Mouse (Mus musculus): ENCODE measurements around the gene Armc5. TPM values are rescaled to one million over a fixed set of nuclear protein-coding genes. Genes with fewer than 3 reads are reported as not detected.

The Armc5 gene
- polyA plus RNA-seq, 1 experiment from 2014 or later = 6.9 TPM

DNA sequence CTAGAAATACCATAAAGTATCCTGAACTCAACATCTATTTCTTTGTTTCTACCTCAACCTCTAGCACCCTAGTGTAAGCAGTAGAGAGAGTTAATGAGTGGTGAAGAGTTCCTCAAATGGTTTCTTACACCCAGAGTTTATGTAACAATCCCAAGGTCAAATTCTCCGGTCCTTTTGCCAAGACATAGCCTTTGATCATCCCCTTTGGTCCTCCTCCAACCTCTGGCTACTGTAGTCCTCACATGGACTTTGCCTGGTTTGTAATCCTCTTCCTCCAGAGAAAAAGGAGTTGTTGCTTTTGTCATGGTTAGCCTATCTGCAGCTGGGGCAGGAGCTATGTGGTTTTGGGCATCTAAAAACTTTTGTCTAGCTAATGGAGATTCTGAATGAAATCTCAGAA is 1.7 kb upstream of the Armc5 start:
- Histone ChIP-seq H3K4me3 (replicated peaks) (no peak overlapping the region), H3K9ac (no peak overlapping the region), H3K4me1 (replicated peaks) (peaks cover 29% of the 10 kb centered on the region), H3K27me3 (peaks cover 7% of the 10 kb centered on the region; the same call in 1 of the 2 replicates), H3K36me3 (replicated peaks) (peaks cover 21% of the 10 kb centered on the region), H3K4me2 (no peak overlapping the region), H3K9me3 (replicated peaks) (no peaks in the 10 kb centered on the region), H3K27ac (replicated peaks) (no peak overlapping the region)
- 68% methylated on average over 1 of the region's 1 CpGs for WGBS (ENCODE audit: insufficient replicate concordance)
- ATAC-seq (ENCODE audit: insufficient read depth) = no peak

DNA sequence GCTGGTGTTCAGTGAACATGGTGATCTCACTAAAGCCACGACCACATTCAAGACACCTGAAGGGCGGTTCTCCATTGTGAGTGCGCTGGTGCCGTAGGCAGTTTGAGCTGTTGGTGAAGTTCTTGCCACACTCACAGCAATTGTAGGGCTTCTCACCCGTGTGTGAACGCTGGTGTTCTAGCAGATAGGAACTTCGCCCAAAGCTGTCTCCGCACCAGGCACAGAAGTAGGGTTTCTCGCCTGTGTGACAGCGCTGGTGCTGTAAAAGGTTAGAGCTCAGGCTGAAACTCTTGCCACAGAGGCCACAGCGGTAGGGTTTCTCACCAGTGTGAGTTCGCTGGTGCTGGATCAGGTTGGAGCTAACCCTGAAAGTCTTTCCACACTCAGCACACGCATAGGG is 716 bp upstream of the Armc5 start:
- peaks cover 3% of the 10 kb centered on the region; the same call in 1 of the 2 replicates for H3K27me3 ChIP-seq
- WGBS (ENCODE audit: insufficient replicate concordance) = 82% methylated on average over 13 of the region's 13 CpGs
- no peak overlapping the region for H3K9ac ChIP-seq
- peak overlapping the region; percentile 84 for H3K4me2 ChIP-seq
- H3K9me3 ChIP-seq (replicated peaks) = no peaks in the 10 kb centered on the region
- peak overlapping the region; percentile 82 for H3K4me3 ChIP-seq (replicated peaks)
- ATAC-seq (ENCODE audit: insufficient read depth) = no peak
- H3K27ac ChIP-seq (replicated peaks) = peak overlapping the region; percentile 99; the same call in 1 of the 2 replicates
- peaks cover 33% of the 10 kb centered on the region for H3K4me1 ChIP-seq (replicated peaks)
- peaks cover 29% of the 10 kb centered on the region for H3K36me3 ChIP-seq (replicated peaks)

DNA sequence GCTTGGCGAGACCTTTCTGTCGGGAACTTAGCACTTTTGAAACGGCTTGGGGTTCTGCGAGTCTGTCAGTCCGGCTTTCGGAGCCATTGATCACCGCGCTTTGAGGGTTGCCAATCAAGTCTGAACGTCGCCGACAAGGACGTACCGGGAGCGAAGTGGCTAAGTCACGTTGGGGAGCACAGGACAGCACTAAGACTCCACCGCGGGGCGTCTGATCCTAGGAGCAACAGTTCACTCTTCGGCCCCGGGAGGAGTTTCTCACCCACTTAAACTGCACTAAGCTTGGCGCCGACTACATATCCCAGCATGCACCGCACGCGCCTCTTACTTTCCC is 418 bp downstream of the Armc5 start:
- no peaks in the 10 kb centered on the region for H3K9me3 ChIP-seq (replicated peaks)
- under 1% methylated on average over 25 of the region's 25 CpGs for WGBS (ENCODE audit: insufficient replicate concordance)
- peak overlapping the region; percentile 84 for H3K4me2 ChIP-seq
- peaks cover 33% of the 10 kb centered on the region for H3K4me1 ChIP-seq (replicated peaks)
- ATAC-seq (ENCODE audit: insufficient read depth) = no peak
- peak overlapping the region; percentile 82 for H3K4me3 ChIP-seq (replicated peaks)
- H3K9ac ChIP-seq = peak overlapping the region; percentile 82
- peaks cover 40% of the 10 kb centered on the region for H3K36me3 ChIP-seq (replicated peaks)
- no peaks in the 10 kb centered on the region for H3K27me3 ChIP-seq
- peak overlapping the region; percentile 99 for H3K27ac ChIP-seq (replicated peaks)

DNA sequence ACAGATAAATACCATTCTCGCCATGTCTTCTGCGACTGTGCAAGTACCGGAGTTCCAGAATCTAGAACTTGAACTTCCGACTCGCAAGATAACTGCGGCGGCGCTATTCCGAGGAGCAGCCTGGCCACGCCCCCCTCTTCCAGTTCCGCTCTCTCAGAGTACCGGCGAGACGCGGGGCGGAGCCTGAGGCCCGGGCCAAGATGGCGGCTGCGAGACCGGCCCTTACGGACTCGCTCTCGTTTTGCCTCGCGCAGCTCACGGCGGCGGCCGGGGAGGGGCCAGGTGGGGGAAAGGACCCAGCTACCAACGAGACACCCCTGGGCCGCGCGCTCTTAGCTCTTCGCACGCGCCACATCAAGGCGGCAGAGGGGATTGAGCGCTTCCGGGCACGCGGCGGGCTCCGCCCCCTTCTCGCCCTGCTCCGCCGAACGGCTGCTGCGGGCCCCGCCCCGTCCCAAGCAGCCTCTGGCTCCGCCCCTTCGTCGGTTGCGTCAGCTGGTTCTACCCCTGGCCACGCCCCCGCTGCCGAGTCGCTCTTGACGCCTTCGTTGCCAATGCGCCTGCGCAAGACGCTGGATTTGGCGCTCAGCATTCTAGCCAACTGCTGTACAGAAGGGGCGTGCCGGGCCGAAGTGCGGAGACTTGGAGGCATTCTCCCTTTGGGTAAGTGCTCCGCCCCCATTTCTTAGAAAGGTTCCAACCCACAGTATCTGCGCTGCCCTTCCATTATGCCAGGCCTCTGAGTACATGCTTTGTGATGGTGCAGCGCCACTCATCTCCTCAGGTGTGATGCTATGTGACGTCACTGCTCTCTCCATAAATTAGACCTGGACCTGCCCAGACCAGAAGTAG is 1.0 kb downstream of the Armc5 start, which contains the start of gene 9130023H24Rik:
TSS of gene 9130023H24Rik (minus strand) at position 105 of the 852 bp plus-strand sequence.
- ATAC-seq (ENCODE audit: insufficient read depth) = peak; percentile 87
- Histone ChIP-seq H3K27ac (replicated peaks) (peak within 1 kb of the TSS; percentile 99), H3K4me3 (replicated peaks) (peak within 1 kb of the TSS; percentile 82), H3K36me3 (replicated peaks) (peaks cover 45% of the 10 kb centered on the region), H3K9ac (peak within 1 kb of the TSS; percentile 82), H3K9me3 (replicated peaks) (no peaks in the 10 kb centered on the region), H3K27me3 (no peaks in the 10 kb centered on the region), H3K4me1 (replicated peaks) (peaks cover 33% of the 10 kb centered on the region), H3K4me2 (peak within 1 kb of the TSS; percentile 84)
- under 1% methylated on average over 72 of the region's 72 CpGs for WGBS (ENCODE audit: insufficient replicate concordance)

DNA sequence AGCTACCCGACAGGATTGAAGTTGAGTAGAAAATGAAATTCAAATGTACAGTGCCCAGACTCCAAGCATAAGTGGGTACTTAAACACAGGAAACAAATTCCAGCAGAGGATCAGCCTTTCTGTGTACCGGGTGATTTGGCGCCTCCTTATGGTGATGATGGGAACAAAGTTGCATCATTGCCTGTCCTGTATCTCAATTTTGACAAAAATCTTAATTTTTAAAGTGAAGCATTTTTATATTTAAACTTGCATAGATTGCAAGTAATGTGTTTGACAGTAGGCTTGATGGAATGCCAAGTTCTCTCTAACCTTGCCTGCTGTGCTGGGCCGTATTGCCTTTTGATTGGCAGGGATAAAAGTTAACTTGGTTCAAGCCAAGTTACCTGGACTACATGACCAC is 1.8 kb downstream of the Armc5 start:
- H3K36me3 ChIP-seq (replicated peaks) = peaks cover 48% of the 10 kb centered on the region
- peak overlapping the region; percentile 99 for H3K27ac ChIP-seq (replicated peaks)
- H3K9me3 ChIP-seq (replicated peaks) = no peaks in the 10 kb centered on the region
- WGBS (ENCODE audit: insufficient replicate concordance) = 24% methylated on average over 4 of the region's 4 CpGs
- no peaks in the 10 kb centered on the region for H3K27me3 ChIP-seq
- no peak for ATAC-seq (ENCODE audit: insufficient read depth)
- peaks cover 33% of the 10 kb centered on the region for H3K4me1 ChIP-seq (replicated peaks)
- H3K4me3 ChIP-seq (replicated peaks) = peak overlapping the region; percentile 82
- peak overlapping the region; percentile 81 for H3K4me2 ChIP-seq
- H3K9ac ChIP-seq = peak overlapping the region; percentile 55

DNA sequence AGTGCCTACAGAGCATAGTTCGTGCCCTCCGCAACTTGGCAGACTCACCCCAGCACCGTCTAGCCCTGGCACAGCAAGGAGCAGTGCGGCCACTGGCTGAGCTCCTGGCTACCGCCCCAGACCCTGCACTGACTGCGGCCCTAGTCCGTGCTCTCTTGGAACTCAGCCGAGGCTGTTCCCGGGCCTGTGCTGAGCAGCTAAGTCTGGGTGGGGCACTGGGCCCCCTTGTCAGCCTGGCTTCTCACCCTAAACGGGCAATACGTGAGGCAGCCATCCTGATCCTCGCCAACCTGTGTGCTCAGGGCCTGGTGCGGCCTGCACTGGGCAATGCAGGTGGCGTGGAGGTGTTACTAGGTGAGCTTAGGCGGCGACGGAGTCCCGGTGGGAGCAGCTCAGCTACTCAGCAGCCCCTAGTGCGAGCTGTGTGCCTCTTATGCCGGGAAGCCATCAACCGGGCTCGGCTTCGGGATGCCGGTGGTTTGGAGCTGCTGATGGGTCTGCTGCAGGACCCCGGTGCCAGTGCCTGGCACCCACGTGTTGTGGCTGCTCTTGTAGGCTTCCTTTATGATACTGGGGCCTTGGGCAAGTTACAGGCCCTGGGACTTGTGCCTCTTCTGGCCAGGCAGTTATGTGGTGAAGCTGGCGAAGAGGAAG is 3.1 kb downstream of the Armc5 start:
- 88% methylated on average over 27 of the region's 27 CpGs for WGBS (ENCODE audit: insufficient replicate concordance)
- peaks cover 33% of the 10 kb centered on the region for H3K4me1 ChIP-seq (replicated peaks)

DNA sequence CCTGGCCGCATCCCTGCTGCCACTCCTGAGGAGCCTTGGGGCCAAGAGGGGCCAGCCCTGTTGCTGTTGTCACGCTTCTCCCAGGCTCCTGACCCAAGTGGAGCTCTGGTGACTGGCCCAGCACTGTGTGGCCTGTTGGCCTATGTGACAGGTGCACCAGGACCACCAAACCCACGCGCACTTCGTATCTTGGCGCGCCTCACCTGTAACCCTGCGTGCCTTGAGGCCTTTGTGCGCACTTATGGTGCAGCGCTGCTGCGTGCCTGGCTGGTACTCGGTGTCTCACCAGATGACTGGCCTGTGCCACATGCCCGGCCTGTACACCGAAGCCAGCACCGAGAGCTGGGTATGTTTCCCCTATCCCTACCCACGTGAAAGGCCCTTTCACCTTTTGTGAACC is 5.2 kb downstream of the Armc5 start:
- Histone ChIP-seq H3K27ac (replicated peaks) (no peak overlapping the region), H3K4me3 (replicated peaks) (no peak overlapping the region), H3K36me3 (replicated peaks) (peaks cover 55% of the 10 kb centered on the region), H3K4me2 (no peak overlapping the region), H3K27me3 (peaks cover 8% of the 10 kb centered on the region; the same call in 1 of the 2 replicates), H3K4me1 (replicated peaks) (peaks cover 39% of the 10 kb centered on the region), H3K9ac (no peak overlapping the region), H3K9me3 (replicated peaks) (no peaks in the 10 kb centered on the region)
- ATAC-seq (ENCODE audit: insufficient read depth) = no peak
- 88% methylated on average over 16 of the region's 16 CpGs for WGBS (ENCODE audit: insufficient replicate concordance)

More for the DNA sequence above, 3.1 kb downstream of the Armc5 start:
- no peak overlapping the region for H3K4me3 ChIP-seq (replicated peaks)
- H3K9ac ChIP-seq = no peak overlapping the region
- ATAC-seq (ENCODE audit: insufficient read depth) = no peak
- H3K36me3 ChIP-seq (replicated peaks) = peaks cover 60% of the 10 kb centered on the region
- no peaks in the 10 kb centered on the region for H3K27me3 ChIP-seq
- no peak overlapping the region for H3K4me2 ChIP-seq
- H3K9me3 ChIP-seq (replicated peaks) = no peaks in the 10 kb centered on the region
- H3K27ac ChIP-seq (replicated peaks) = no peak overlapping the region

DNA sequence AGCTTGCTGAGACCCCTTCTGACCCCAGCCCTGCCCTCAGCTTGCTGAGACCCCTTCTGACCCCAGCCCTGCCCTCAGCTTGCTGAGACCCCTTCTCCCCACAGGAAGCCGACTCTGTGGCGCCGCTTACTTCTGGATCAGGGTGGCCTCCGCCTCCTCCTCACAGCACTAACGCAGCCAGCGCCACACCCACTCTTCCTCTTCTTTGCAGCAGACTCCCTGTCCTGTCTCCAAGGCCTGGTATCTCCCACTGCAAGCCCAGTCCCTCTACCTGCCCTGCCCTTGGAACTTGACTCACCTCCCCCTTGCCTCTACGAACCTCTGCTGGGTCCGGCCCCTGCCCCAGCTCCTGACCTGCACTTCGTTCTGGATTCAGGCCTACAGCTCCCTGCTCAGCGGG is 6.8 kb downstream of the Armc5 start:
- Histone ChIP-seq H3K36me3 (replicated peaks) (peaks cover 55% of the 10 kb centered on the region), H3K9me3 (replicated peaks) (no peaks in the 10 kb centered on the region), H3K4me2 (no peak overlapping the region), H3K27me3 (peaks cover 13% of the 10 kb centered on the region), H3K4me3 (replicated peaks) (no peak overlapping the region), H3K9ac (no peak overlapping the region), H3K27ac (replicated peaks) (no peak overlapping the region), H3K4me1 (replicated peaks) (peaks cover 45% of the 10 kb centered on the region)
- 85% methylated on average over 10 of the region's 10 CpGs for WGBS (ENCODE audit: insufficient replicate concordance)
- ATAC-seq (ENCODE audit: insufficient read depth) = no peak

DNA sequence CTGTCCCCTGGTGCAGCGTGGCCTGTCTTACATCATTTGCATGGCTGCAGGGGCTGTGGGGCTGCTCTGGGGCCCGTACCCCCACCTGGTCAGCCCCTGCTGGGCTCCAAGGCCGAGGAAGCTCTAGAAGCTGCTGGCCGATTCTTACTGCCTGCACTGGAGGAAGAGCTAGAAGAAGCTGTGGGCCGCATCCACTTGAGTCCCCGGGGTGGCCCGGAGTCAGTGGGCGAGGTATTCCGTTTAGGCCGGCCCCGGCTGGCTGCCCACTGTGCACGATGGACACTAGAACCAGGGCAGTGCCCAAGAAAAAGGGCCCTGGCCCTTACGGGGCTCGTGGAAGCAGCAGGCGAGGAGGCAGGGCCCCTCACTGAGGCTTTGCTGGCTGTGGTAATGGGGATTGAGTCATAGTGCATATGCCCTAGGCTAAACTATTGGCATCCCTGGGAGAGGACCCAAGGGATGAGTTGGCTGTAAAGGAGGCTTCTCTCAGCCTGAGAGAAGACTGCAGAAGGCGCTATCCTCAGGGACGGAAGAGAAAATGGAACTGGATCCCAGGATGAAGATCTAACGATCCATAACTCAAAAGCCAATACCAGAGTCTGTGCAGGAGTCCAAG is 7.4 kb downstream of the Armc5 start:
- H3K4me3 ChIP-seq (replicated peaks) = no peak overlapping the region
- no peak overlapping the region for H3K27ac ChIP-seq (replicated peaks)
- H3K4me2 ChIP-seq = no peak overlapping the region
- peaks cover 39% of the 10 kb centered on the region for H3K4me1 ChIP-seq (replicated peaks)
- 87% methylated on average over 18 of the region's 18 CpGs for WGBS (ENCODE audit: insufficient replicate concordance)
- H3K9ac ChIP-seq = no peak overlapping the region
- ATAC-seq (ENCODE audit: insufficient read depth) = no peak
- no peaks in the 10 kb centered on the region for H3K9me3 ChIP-seq (replicated peaks)
- H3K27me3 ChIP-seq = peaks cover 17% of the 10 kb centered on the region
- peaks cover 52% of the 10 kb centered on the region for H3K36me3 ChIP-seq (replicated peaks)

DNA sequence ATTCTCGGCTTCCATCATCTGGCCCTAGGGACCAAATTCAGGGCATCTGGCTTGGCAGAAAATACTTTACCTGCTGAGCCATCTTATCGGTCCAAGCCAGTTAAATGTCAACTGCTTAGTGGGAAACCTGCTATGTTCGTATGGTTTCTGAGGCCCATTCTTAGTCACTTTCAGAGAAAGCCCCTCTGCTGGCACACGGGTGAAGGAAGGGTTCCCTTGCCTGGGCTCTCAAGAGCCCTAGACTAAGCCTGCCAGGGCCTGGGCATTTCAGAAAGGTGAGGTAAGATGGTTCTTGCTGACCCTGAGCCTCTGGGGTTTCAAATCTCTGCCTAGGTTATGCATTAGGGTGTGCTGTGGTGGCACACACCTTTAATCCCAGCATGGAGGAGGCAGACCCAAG is 8.4 kb downstream of the Armc5 start:
- no peak overlapping the region for H3K4me2 ChIP-seq
- no peak overlapping the region for H3K4me3 ChIP-seq (replicated peaks)
- H3K27ac ChIP-seq (replicated peaks) = no peak overlapping the region

More for the DNA sequence above, 8.4 kb downstream of the Armc5 start:
- 77% methylated on average over 4 of the region's 4 CpGs for WGBS (ENCODE audit: insufficient replicate concordance)
- peaks cover 23% of the 10 kb centered on the region for H3K27me3 ChIP-seq
- peaks cover 37% of the 10 kb centered on the region for H3K4me1 ChIP-seq (replicated peaks)
- H3K9me3 ChIP-seq (replicated peaks) = no peaks in the 10 kb centered on the region
- peaks cover 41% of the 10 kb centered on the region for H3K36me3 ChIP-seq (replicated peaks)
- no peak for ATAC-seq (ENCODE audit: insufficient read depth)
- H3K9ac ChIP-seq = no peak overlapping the region
